Comparison of ENCODE assay signal across 13 mouse cellular contexts in the genomic region with DNA sequence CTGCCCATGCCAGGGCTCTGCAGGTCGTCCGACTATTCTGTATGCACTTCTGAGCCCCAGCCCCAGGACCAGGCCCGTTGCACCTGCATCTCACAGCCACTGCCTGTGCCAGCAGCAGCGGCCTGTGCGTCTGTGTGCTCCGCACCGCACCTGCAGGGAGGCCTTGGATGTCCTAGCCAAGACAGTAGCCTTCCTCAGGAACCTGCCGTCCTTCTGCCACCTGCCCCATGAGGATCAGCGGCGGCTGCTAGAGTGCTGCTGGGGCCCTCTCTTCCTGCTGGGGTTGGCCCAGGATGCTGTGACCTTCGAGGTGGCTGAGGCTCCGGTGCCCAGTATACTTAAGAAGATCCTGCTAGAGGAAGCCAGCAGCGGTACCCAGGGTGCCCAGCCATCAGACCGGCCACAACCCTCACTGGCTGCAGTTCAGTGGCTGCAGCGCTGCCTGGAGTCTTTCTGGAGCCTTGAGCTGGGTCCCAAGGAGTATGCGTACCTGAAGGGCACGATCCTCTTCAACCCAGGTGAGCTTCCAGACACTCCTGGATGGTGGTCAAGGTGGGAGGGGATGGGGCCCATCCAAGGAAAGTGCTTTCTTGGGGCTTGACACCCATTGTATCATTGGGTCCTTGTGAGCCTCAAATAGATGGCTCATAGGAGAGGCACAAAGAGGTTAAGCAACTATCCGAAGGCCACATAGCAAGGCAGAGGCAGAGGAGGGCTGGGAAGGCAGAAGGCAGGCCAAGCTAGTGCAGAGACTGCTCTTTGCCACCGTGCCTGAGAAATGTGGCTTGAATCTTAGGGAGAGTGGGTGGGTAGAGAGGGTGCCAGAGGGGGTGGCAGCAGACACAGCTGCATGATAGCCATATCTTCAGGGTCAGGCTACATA. TPM values are rescaled to one million over a fixed set of nuclear protein-coding genes. Genes with fewer than 3 reads are reported as not detected.
DNase-seq lines count a peak whose midpoint lies in the region; ATAC-seq and TF ChIP-seq lines count a peak whose summit lies in the region.
"Had no signal": no experiment of that assay in that cellular context is flagged by ENCODE, and none has a peak within 500 bp of the region (broad histone marks: within the 10 kb centered on the region; RNA-seq: fewer than 3 reads in every experiment).

No protein-coding gene starts in this region.

- no peak for TF ChIP-seq POLR2A in heart, adult 2 months (IDR thresholded peaks at IDR 0.05; ENCODE audit: insufficient read depth, low read depth, low read length)

- no peak for TF ChIP-seq CTCF in heart, adult 2 months (IDR thresholded peaks at IDR 0.05)

- H3K27me3 ChIP-seq in heart, adult 2 months (ENCODE audit: control insufficient read depth, insufficient read depth, low read length), result no peaks in the 10 kb centered on the region
- peaks cover 8% of the 10 kb centered on the region for H3K27me3 ChIP-seq in heart, embryonic 11.5 days (ENCODE audit: control insufficient read depth, insufficient read depth, low read length)
- H3K27me3 ChIP-seq in liver, embryonic 11.5 days (replicated peaks; ENCODE audit: control insufficient read depth, insufficient read depth, low read length), result peaks cover 4% of the 10 kb centered on the region; the same call in 1 of the 2 replicates
- peaks cover 22% of the 10 kb centered on the region; the same call in 1 of the 2 replicates for H3K27me3 ChIP-seq in forebrain, embryonic 12.5 days

- H3K4me2 ChIP-seq in heart, embryonic 11.5 days, result peak overlapping the region; percentile 60
- peak overlapping the region; percentile 43 for H3K4me2 ChIP-seq in liver, embryonic 11.5 days
- H3K4me2 ChIP-seq in forebrain, embryonic 12.5 days, result no peak overlapping the region

- H3K36me3 ChIP-seq in heart, adult 2 months (ENCODE audit: control insufficient read depth, insufficient read depth, low read length), result no peaks in the 10 kb centered on the region
- no peaks in the 10 kb centered on the region for H3K36me3 ChIP-seq in heart, embryonic 11.5 days (ENCODE audit: control insufficient read depth, insufficient read depth, low read length)
- H3K36me3 ChIP-seq in liver, embryonic 11.5 days (ENCODE audit: control insufficient read depth, insufficient read depth, low read length), result no peaks in the 10 kb centered on the region
- H3K36me3 ChIP-seq in forebrain, embryonic 12.5 days (replicated peaks), result no peaks in the 10 kb centered on the region

- peaks cover 4% of the 10 kb centered on the region; the same call in 1 of the 2 replicates for H3K4me1 ChIP-seq in heart, adult 2 months (ENCODE audit: control insufficient read depth, insufficient read depth, low read length)
- peaks cover 8% of the 10 kb centered on the region for H3K4me1 ChIP-seq in heart, embryonic 11.5 days (ENCODE audit: control insufficient read depth, insufficient read depth, low read length)
- H3K4me1 ChIP-seq in liver, embryonic 11.5 days (replicated peaks; ENCODE audit: control insufficient read depth, insufficient read depth, low read length), result peaks cover 13% of the 10 kb centered on the region
- H3K4me1 ChIP-seq in forebrain, embryonic 12.5 days, result no peaks in the 10 kb centered on the region

- H3K9ac ChIP-seq in heart, adult 2 months (ENCODE audit: low read depth, low read length), result peak overlapping the region; percentile 60
- H3K9ac ChIP-seq in heart, embryonic 11.5 days (ENCODE audit: low read depth, low read length), result peak overlapping the region; percentile 29
- no peak overlapping the region; the same call in 1 of the 2 replicates for H3K9ac ChIP-seq in liver, embryonic 11.5 days (ENCODE audit: low read depth, low read length)
- no peak overlapping the region for H3K9ac ChIP-seq in forebrain, embryonic 12.5 days

- TF ChIP-seq EP300 in heart, adult 2 months (IDR thresholded peaks at IDR 0.05; ENCODE audit: insufficient read depth, low read depth, low read length), result 0 out of 2 replicates have a peak, but pooled peaks have one; percentile 4

- H3K9me3 ChIP-seq in heart, embryonic 11.5 days (replicated peaks; ENCODE audit: control insufficient read depth, low read length), result no peaks in the 10 kb centered on the region
- no peaks in the 10 kb centered on the region for H3K9me3 ChIP-seq in liver, embryonic 11.5 days (ENCODE audit: control insufficient read depth, low read length)
- H3K9me3 ChIP-seq in forebrain, embryonic 12.5 days, result no peaks in the 10 kb centered on the region

- peak overlapping the region; percentile 80 for H3K27ac ChIP-seq in heart, adult 2 months
- H3K27ac ChIP-seq in heart, embryonic 11.5 days (ENCODE audit: low read depth, low read length), result peak overlapping the region; percentile 84
- no peak overlapping the region for H3K27ac ChIP-seq in liver, embryonic 11.5 days (ENCODE audit: low read depth, low read length)
- H3K27ac ChIP-seq in forebrain, embryonic 12.5 days, result no peak overlapping the region

- H3K79me2 ChIP-seq in heart, adult 2 months (replicated peaks; ENCODE audit: control insufficient read depth, insufficient read depth, low read length), result peaks cover 2% of the 10 kb centered on the region; the same call in 1 of the 2 replicates

- WGBS in heart, adult 2 months, result 38% methylated on average over 19 of the region's 19 CpGs
- 62% methylated on average over 19 of the region's 19 CpGs for WGBS in heart, embryonic 11.5 days (ENCODE audit: insufficient replicate concordance)
- 55% methylated on average over 19 of the region's 19 CpGs for WGBS in liver, embryonic 11.5 days
- 80% methylated on average over 19 of the region's 19 CpGs for WGBS in forebrain, embryonic 12.5 days

- DNase-seq in heart, adult 2 months, result peak; percentile 39 to 49
- no peak for DNase-seq in heart, postnatal 25 days (ENCODE audit: low spot score)
- DNase-seq in adrenal gland, postnatal 10 days, result peak; percentile 42
- DNase-seq in liver, embryonic 11.5 days (ENCODE audit: low spot score), result no peak
- no peak for DNase-seq in spleen, postnatal 4 days (ENCODE audit: low spot score in 2 of 2)
- DNase-seq: embryo, embryonic 11 days; gastrocnemius, postnatal 10 days; right cerebral cortex, postnatal 4 days; thymus, postnatal 36 days had no signal

- ATAC-seq in heart, embryonic 11.5 days (replicated peaks; ENCODE audit: insufficient number of reproducible peaks, low FRiP score, low TSS enrichment), result no peak
- ATAC-seq in liver, embryonic 11.5 days (replicated peaks; ENCODE audit: low FRiP score), result no peak
- no peak for ATAC-seq in CD4-positive, CD25-positive, alpha-beta regulatory T cell, adult 4 months
- ATAC-seq in forebrain, embryonic 12.5 days (ENCODE audit: low FRiP score), result no peak

- H3K4me3 ChIP-seq in heart, adult 2 months, result peak overlapping the region; percentile 48
- H3K4me3 ChIP-seq in heart, embryonic 11.5 days (ENCODE audit: low read depth, low read length), result peak overlapping the region; percentile 35
- peak overlapping the region; percentile 5; the same call in 1 of the 2 replicates for H3K4me3 ChIP-seq in liver, embryonic 11.5 days (ENCODE audit: low read depth, low read length)
- no peak overlapping the region for H3K4me3 ChIP-seq in forebrain, embryonic 12.5 days (replicated peaks)

- intact Hi-C loops in heart, adult 2 months (cut with DNase I), result no loop called here
- intact Hi-C loops in heart, postnatal 25 days (cut with DNase I), result no loop called here

RNA-seq across cellular contexts. Expression of gene Nr0b2, which starts 0.5 kb away (rescaled TPM):
- total RNA-seq in heart, adult 2 months (2021), result 10 to 100 TPM; 13.1 to 14.5 TPM
- 28.3 and 45.4 TPM in 2 replicates for polyA plus RNA-seq in heart, adult 2 months (2012; rRNA removed)
- total RNA-seq in heart, postnatal 25 days (2021), result 10 to 100 TPM; 18.1 to 20.0 TPM
- 10 to 100 TPM; 18.0 to 19.3 TPM for total RNA-seq in adrenal gland, postnatal 10 days (2021)
- polyA plus RNA-seq in heart, embryonic 11.5 days (2014; fragmentation: Nextera tagmentation; extraction: Ambion mirVana), result 9.6 and 11.0 TPM in 2 replicates
- polyA plus RNA-seq in liver, embryonic 11.5 days (2014; fragmentation: Nextera tagmentation; extraction: Ambion mirVana), result 0.89 and 1.1 TPM in 2 replicates
- polyA plus RNA-seq in CD4-positive, CD25-positive, alpha-beta regulatory T cell, adult 4 months (2017; shearing (Covaris generic)), result under 1 TPM in 1 of 2 experiments, not detected in 1; 0.28 TPM
- polyA plus RNA-seq in forebrain, embryonic 12.5 days (2016; fragmentation: Nextera tagmentation; extraction: Ambion mirVana), result not detected in 2 replicates
- total RNA-seq: left cerebral cortex, postnatal 14 days had no signal

RNA-seq across cellular contexts. Expression of gene Nudc, which starts 7.9 kb away (rescaled TPM):
- 10 to 100 TPM; 70.5 to 78.8 TPM for total RNA-seq in heart, adult 2 months (2021)
- polyA plus RNA-seq in heart, adult 2 months (2012; rRNA removed), result 40.5 and 52.5 TPM in 2 replicates
- total RNA-seq in heart, postnatal 25 days (2021), result 10 to 100 TPM; 66.9 to 67.9 TPM
- total RNA-seq in adrenal gland, postnatal 10 days (2021), result 100 to 1,000 TPM in 1 of 2 experiments, 10 to 100 TPM in 1; 95.6 to 102 TPM
- polyA plus RNA-seq in heart, embryonic 11.5 days (2014; fragmentation: Nextera tagmentation; extraction: Ambion mirVana), result 221 TPM in 2 replicates
- 362 and 377 TPM in 2 replicates for polyA plus RNA-seq in liver, embryonic 11.5 days (2014; fragmentation: Nextera tagmentation; extraction: Ambion mirVana)
- 10 to 100 TPM; 29.9 to 34.3 TPM for polyA plus RNA-seq in CD4-positive, CD25-positive, alpha-beta regulatory T cell, adult 4 months (2017; shearing (Covaris generic))
- 393 and 406 TPM in 2 replicates for polyA plus RNA-seq in forebrain, embryonic 12.5 days (2016; fragmentation: Nextera tagmentation; extraction: Ambion mirVana)

RNA-seq across cellular contexts. Expression of gene Gpatch3, which starts 20.9 kb away (rescaled TPM):
- 1 to 10 TPM; 3.4 to 5.0 TPM for total RNA-seq in heart, adult 2 months (2021)
- polyA plus RNA-seq in heart, adult 2 months (2012; rRNA removed), result 1.9 and 2.1 TPM in 2 replicates
- total RNA-seq in heart, postnatal 25 days (2021), result 1 to 10 TPM; 4.7 to 5.3 TPM
- 1 to 10 TPM; 5.7 to 8.1 TPM for total RNA-seq in adrenal gland, postnatal 10 days (2021)
- 5.0 and 6.0 TPM in 2 replicates for polyA plus RNA-seq in heart, embryonic 11.5 days (2014; fragmentation: Nextera tagmentation; extraction: Ambion mirVana)
- 8.7 and 10.0 TPM in 2 replicates for polyA plus RNA-seq in liver, embryonic 11.5 days (2014; fragmentation: Nextera tagmentation; extraction: Ambion mirVana)
- polyA plus RNA-seq in CD4-positive, CD25-positive, alpha-beta regulatory T cell, adult 4 months (2017; shearing (Covaris generic)), result 1 to 10 TPM in 1 of 2 experiments, under 1 TPM in 1; 0.51 to 1.4 TPM
- polyA plus RNA-seq in forebrain, embryonic 12.5 days (2016; fragmentation: Nextera tagmentation; extraction: Ambion mirVana), result 8.7 and 9.8 TPM in 2 replicates

RNA-seq across cellular contexts. Expression of gene Gpn2, which starts 30.5 kb away (rescaled TPM):
- total RNA-seq in heart, adult 2 months (2021), result 1 to 10 TPM; 6.8 to 7.3 TPM
- 12.1 and 17.7 TPM in 2 replicates for polyA plus RNA-seq in heart, adult 2 months (2012; rRNA removed)
- total RNA-seq in heart, postnatal 25 days (2021), result 1 to 10 TPM; 6.4 to 6.8 TPM
- total RNA-seq in adrenal gland, postnatal 10 days (2021), result 10 to 100 TPM; 12.9 to 13.3 TPM
- 14.2 and 14.3 TPM in 2 replicates for polyA plus RNA-seq in heart, embryonic 11.5 days (2014; fragmentation: Nextera tagmentation; extraction: Ambion mirVana)
- 23.4 and 24.8 TPM in 2 replicates for polyA plus RNA-seq in liver, embryonic 11.5 days (2014; fragmentation: Nextera tagmentation; extraction: Ambion mirVana)
- 1 to 10 TPM; 6.3 to 8.3 TPM for polyA plus RNA-seq in CD4-positive, CD25-positive, alpha-beta regulatory T cell, adult 4 months (2017; shearing (Covaris generic))
- 26.0 and 26.6 TPM in 2 replicates for polyA plus RNA-seq in forebrain, embryonic 12.5 days (2016; fragmentation: Nextera tagmentation; extraction: Ambion mirVana)

RNA-seq across cellular contexts. Expression of gene Kdf1, which starts 34.9 kb away (rescaled TPM):
- total RNA-seq in heart, adult 2 months (2021), result not detected
- polyA plus RNA-seq in heart, adult 2 months (2012; rRNA removed), result 0.23 TPM in 1 of 2 replicates, not detected in the other
- total RNA-seq in heart, postnatal 25 days (2021), result not detected
- total RNA-seq in adrenal gland, postnatal 10 days (2021), result 1 to 10 TPM; 2.1 to 3.1 TPM
- polyA plus RNA-seq in heart, embryonic 11.5 days (2014; fragmentation: Nextera tagmentation; extraction: Ambion mirVana), result 0.77 and 0.80 TPM in 2 replicates
- polyA plus RNA-seq in liver, embryonic 11.5 days (2014; fragmentation: Nextera tagmentation; extraction: Ambion mirVana), result 0.89 and 1.7 TPM in 2 replicates
- polyA plus RNA-seq in CD4-positive, CD25-positive, alpha-beta regulatory T cell, adult 4 months (2017; shearing (Covaris generic)), result under 1 TPM in 1 of 2 experiments, not detected in 1; 0.58 TPM
- 1.4 and 1.7 TPM in 2 replicates for polyA plus RNA-seq in forebrain, embryonic 12.5 days (2016; fragmentation: Nextera tagmentation; extraction: Ambion mirVana)
- total RNA-seq: gastrocnemius, postnatal 10 days; left cerebral cortex, postnatal 14 days had no signal

Comparison
In these comparisons a context has a peak if more than half of its experiments do, and no peak if none do; other contexts are left out.
1. DNase-seq: peak in heart, adult 2 months (2 of 2) and adrenal gland, postnatal 10 days (single experiment); none in heart, postnatal 25 days (single experiment), liver, embryonic 11.5 days (single experiment) and spleen, postnatal 4 days (0 of 2).
2. H3K27ac ChIP-seq: peak in heart, adult 2 months (single experiment) and heart, embryonic 11.5 days (single experiment); none in liver, embryonic 11.5 days (single experiment) and forebrain, embryonic 12.5 days (single experiment).
3. H3K9ac ChIP-seq: peak in heart, adult 2 months (single experiment) and heart, embryonic 11.5 days (single experiment); none in liver, embryonic 11.5 days (single experiment) and forebrain, embryonic 12.5 days (single experiment).